Mouse (Mus musculus): Measurements from ENCODE around the gene Pitpnm3. TPM values are rescaled to one million over a fixed set of nuclear protein-coding genes. Genes with fewer than 3 reads are reported as not detected.

The Pitpnm3 gene
- polyA plus RNA-seq, 2 experiments, result 0.01 to 0.13 TPM

DNA sequence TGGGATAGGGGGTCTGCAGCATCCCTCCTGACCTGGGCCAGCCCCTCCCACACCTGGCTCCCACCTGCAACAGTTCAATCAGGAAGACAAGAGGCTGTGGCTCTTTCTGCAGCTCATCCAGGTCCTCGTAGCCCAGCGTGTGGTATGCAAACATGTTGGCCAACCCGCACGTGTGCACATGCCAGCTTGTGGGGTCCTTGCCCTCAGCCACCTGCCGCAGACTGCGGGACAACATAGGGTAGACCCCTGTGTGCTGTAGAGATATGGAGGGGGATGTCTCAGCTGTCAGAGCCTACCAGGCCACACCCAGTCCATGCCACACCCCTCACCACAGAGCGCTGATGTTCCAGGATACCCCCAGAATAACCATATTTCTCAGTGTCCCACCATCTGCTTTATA, 104.2 kb downstream of the Pitpnm3 start:
- no peak overlapping the region for H3K27ac ChIP-seq
- no peaks in the 10 kb centered on the region; a peak in 1 of 4 replicates for H3K4me1 ChIP-seq (replicated peaks; ENCODE audit: control insufficient read depth in 2 of 2, insufficient read depth in 2 of 2, low read length in 1 of 2)
- no peak for TF ChIP-seq CTCF (IDR thresholded peaks at IDR 0.05; ENCODE audit: low read depth)
- no peak for TF ChIP-seq EP300 (IDR thresholded peaks at IDR 0.05; ENCODE audit: low read depth)
- no peak for ATAC-seq (ENCODE audit: insufficient read depth)
- H3K4me3 ChIP-seq (ENCODE audit: insufficient read depth in 1 of 2, low read depth in 2 of 2, low read length in 2 of 2), result no peak overlapping the region
- no peak overlapping the region for H3K4me2 ChIP-seq (ENCODE audit: low read depth)
- no peak overlapping the region for H3K9ac ChIP-seq (replicated peaks)
- H3K27me3 ChIP-seq (ENCODE audit: control insufficient read depth, insufficient read depth, low read length), result no peaks in the 10 kb centered on the region
- no peaks in the 10 kb centered on the region for H3K9me3 ChIP-seq (ENCODE audit: control insufficient read depth, low read length)
- no peak for DNase-seq (ENCODE audit: low read depth in 3 of 3, low spot score in 3 of 3)
- H3K36me3 ChIP-seq (replicated peaks; ENCODE audit: control insufficient read depth, insufficient read depth, low read depth), result no peaks in the 10 kb centered on the region
- 60% methylated on average over 7 of the region's 7 CpGs for WGBS (ENCODE audit: insufficient replicate concordance)

DNA sequence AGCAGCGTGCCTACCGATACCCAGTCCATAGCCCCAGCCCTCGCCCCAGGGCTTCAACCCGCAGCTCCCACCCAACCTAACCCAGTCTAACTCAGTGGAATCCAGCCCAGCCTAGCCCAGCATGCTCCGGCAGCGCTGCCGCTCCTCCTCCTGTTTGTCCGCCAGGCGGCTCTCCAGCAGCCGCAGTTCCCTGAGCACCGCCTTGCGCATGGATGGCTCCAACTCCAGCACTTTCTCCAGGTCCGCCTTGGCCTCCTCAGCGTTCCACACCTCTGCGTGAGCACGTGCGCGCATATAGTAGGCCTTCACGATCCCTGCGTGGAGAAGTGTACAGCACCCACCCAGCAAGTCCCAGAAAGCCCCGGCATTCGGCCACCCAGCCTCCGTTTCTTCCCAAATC, 106.4 kb downstream of the Pitpnm3 start:
- Histone ChIP-seq H3K4me2 (ENCODE audit: low read depth) (no peak overlapping the region), H3K27me3 (ENCODE audit: control insufficient read depth, insufficient read depth, low read length) (no peaks in the 10 kb centered on the region), H3K4me3 (ENCODE audit: insufficient read depth in 1 of 2, low read depth in 2 of 2, low read length in 2 of 2) (no peak overlapping the region), H3K36me3 (replicated peaks; ENCODE audit: control insufficient read depth, insufficient read depth, low read depth) (no peaks in the 10 kb centered on the region), H3K4me1 (replicated peaks; ENCODE audit: control insufficient read depth in 2 of 2, insufficient read depth in 2 of 2, low read length in 1 of 2) (no peaks in the 10 kb centered on the region), H3K9ac (replicated peaks) (no peak overlapping the region), H3K27ac (no peak overlapping the region), H3K9me3 (ENCODE audit: control insufficient read depth, low read length) (no peaks in the 10 kb centered on the region)
- 22% methylated on average over 23 of the region's 23 CpGs for WGBS (ENCODE audit: insufficient replicate concordance)
- DNase-seq (ENCODE audit: low read depth in 3 of 3, low spot score in 3 of 3), result no peak
- TF ChIP-seq EP300 (IDR thresholded peaks at IDR 0.05; ENCODE audit: low read depth) (no peak), CTCF (IDR thresholded peaks at IDR 0.05; ENCODE audit: low read depth) (peak; percentile 63)
- no peak for ATAC-seq (ENCODE audit: insufficient read depth)

DNA sequence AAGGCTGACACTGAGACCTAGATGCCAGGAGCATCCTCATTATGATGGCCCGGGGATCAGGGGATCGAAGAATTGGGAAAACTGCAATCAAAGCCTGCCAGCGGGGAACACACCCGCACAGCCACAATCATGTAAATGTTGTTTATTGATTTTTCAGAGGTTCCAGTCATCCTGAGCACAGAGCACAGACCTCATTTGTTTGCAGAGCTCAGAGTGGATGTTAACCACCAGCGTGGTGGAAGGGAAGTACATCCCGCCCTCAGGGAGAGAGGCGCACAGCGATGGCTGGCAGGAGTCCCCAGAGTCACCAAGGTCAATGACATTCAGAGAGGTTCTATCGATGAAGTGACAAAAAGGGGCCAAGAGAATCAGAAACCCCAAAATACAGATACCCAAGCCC, 107.7 kb downstream of the Pitpnm3 start:
- no peak for DNase-seq (ENCODE audit: low read depth in 3 of 3, low spot score in 3 of 3)
- no peak for ATAC-seq (ENCODE audit: insufficient read depth)
- TF ChIP-seq CTCF (IDR thresholded peaks at IDR 0.05; ENCODE audit: low read depth) (no peak), EP300 (IDR thresholded peaks at IDR 0.05; ENCODE audit: low read depth) (no peak)
- 68% methylated on average over 9 of the region's 9 CpGs for WGBS (ENCODE audit: insufficient replicate concordance)
- no peaks in the 10 kb centered on the region for H3K4me1 ChIP-seq (replicated peaks; ENCODE audit: control insufficient read depth in 2 of 2, insufficient read depth in 2 of 2, low read length in 1 of 2)
- no peaks in the 10 kb centered on the region for H3K9me3 ChIP-seq (ENCODE audit: control insufficient read depth, low read length)
- H3K4me2 ChIP-seq (ENCODE audit: low read depth), result no peak overlapping the region
- no peak overlapping the region for H3K4me3 ChIP-seq (ENCODE audit: insufficient read depth in 1 of 2, low read depth in 2 of 2, low read length in 2 of 2)
- H3K9ac ChIP-seq (replicated peaks), result no peak overlapping the region
- H3K36me3 ChIP-seq (replicated peaks; ENCODE audit: control insufficient read depth, insufficient read depth, low read depth), result no peaks in the 10 kb centered on the region
- no peaks in the 10 kb centered on the region for H3K27me3 ChIP-seq (ENCODE audit: control insufficient read depth, insufficient read depth, low read length)
- no peak overlapping the region for H3K27ac ChIP-seq

DNA sequence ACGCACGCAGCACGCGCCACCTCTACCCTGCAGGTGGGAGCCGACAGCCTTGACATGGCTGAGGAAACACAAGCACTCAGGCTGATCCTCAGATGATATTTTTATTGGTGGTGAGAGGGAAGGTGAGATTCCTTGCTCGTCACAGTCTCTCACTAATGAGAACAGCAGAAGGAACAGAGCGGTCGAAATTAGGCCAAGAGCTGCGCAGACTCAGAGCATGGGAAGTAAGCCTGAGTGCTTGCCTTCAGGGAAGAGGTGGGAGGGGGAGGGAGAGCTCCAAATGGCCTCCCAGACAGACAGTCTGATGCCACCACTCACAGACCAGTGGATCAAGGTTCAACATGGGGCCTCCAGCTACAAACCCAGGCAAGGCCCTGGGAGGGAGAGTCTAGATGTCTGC, 109.1 kb downstream of the Pitpnm3 start:
- no peaks in the 10 kb centered on the region for H3K9me3 ChIP-seq (ENCODE audit: control insufficient read depth, low read length)
- ATAC-seq (ENCODE audit: insufficient read depth), result no peak
- no peaks in the 10 kb centered on the region for H3K27me3 ChIP-seq (ENCODE audit: control insufficient read depth, insufficient read depth, low read length)
- no peaks in the 10 kb centered on the region for H3K36me3 ChIP-seq (replicated peaks; ENCODE audit: control insufficient read depth, insufficient read depth, low read depth)
- DNase-seq (ENCODE audit: low read depth in 3 of 3, low spot score in 3 of 3), result no peak
- H3K4me2 ChIP-seq (ENCODE audit: low read depth), result no peak overlapping the region
- WGBS (ENCODE audit: insufficient replicate concordance), result 75% methylated on average over 9 of the region's 9 CpGs
- H3K4me3 ChIP-seq (ENCODE audit: insufficient read depth in 1 of 2, low read depth in 2 of 2, low read length in 2 of 2), result no peak overlapping the region
- no peaks in the 10 kb centered on the region; a peak in 1 of 4 replicates for H3K4me1 ChIP-seq (replicated peaks; ENCODE audit: control insufficient read depth in 2 of 2, insufficient read depth in 2 of 2, low read length in 1 of 2)
- H3K9ac ChIP-seq (replicated peaks), result no peak overlapping the region
- H3K27ac ChIP-seq, result no peak overlapping the region
- TF ChIP-seq CTCF (IDR thresholded peaks at IDR 0.05; ENCODE audit: low read depth) (no peak), EP300 (IDR thresholded peaks at IDR 0.05; ENCODE audit: low read depth) (no peak)

DNA sequence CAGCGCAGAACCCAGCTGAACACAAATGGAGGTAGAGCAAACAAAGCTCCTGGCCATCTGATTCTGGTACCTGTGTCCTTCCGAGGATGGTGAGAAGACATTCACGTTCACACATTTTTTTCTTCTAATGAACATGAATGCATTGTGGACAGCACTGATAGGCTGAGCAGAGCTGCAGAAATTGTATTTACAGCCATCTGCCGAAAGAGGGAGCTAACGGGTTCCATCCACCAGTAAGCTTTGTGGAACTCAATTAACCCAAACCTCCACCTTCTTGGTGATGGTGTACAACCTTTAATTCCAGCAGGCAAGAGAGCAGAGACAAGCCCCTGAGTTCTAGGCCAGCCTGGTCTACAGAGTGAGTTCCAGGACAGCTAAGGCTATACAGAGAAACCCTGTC, 109.7 kb downstream of the Pitpnm3 start:
- Histone ChIP-seq H3K9ac (replicated peaks) (no peak overlapping the region), H3K27me3 (ENCODE audit: control insufficient read depth, insufficient read depth, low read length) (no peaks in the 10 kb centered on the region), H3K4me1 (replicated peaks; ENCODE audit: control insufficient read depth in 2 of 2, insufficient read depth in 2 of 2, low read length in 1 of 2) (peaks cover 0 to 4% of the 10 kb centered on the region in 2 experiments; a peak in 2 of 4 replicates), H3K36me3 (replicated peaks; ENCODE audit: control insufficient read depth, insufficient read depth, low read depth) (no peaks in the 10 kb centered on the region), H3K27ac (no peak overlapping the region), H3K4me2 (ENCODE audit: low read depth) (no peak overlapping the region), H3K9me3 (ENCODE audit: control insufficient read depth, low read length) (no peaks in the 10 kb centered on the region), H3K4me3 (ENCODE audit: insufficient read depth in 1 of 2, low read depth in 2 of 2, low read length in 2 of 2) (no peak overlapping the region)
- 22% methylated on average over 5 of the region's 5 CpGs for WGBS (ENCODE audit: insufficient replicate concordance)
- peak in 1 of 3 experiments; percentile 11 for DNase-seq (ENCODE audit: low read depth in 3 of 3, low spot score in 3 of 3)
- TF ChIP-seq CTCF (IDR thresholded peaks at IDR 0.05; ENCODE audit: low read depth), result peak; percentile 57
- no peak for TF ChIP-seq EP300 (IDR thresholded peaks at IDR 0.05; ENCODE audit: low read depth)
- ATAC-seq (ENCODE audit: insufficient read depth), result no peak

All from liver, embryonic 14.5 days (tissue).